Mouse (Mus musculus) G1E (cell line): ENCODE measurements around the gene Ifnlr1.

Source experiments
- CTCF ChIP-seq: IDR thresholded peaks from 2 replicates; pipeline ENCODE4 v1.5.1; 2012; ENCODE audit warnings: low read depth, low read length, inconsistent platforms, mixed read lengths
- GATA1 ChIP-seq: IDR thresholded peaks from 2 replicates; pipeline ENCODE4 v1.6.1; 2012; ENCODE audit warnings: borderline replicate concordance, low read length, inconsistent platforms, mixed read lengths

GRCm38 (mm10) chr4:135730204-135730603 is 44.1 kb downstream of the Ifnlr1 start:
- TF ChIP-seq GATA1 = no peak
- no peak for TF ChIP-seq CTCF
